Mouse (Mus musculus) heart, postnatal 4 days (tissue): Measurements from ENCODE around the gene Nos2. TPM values are rescaled to one million over a fixed set of nuclear protein-coding genes. Genes with fewer than 3 reads are reported as not detected.
A peak's percentile ranks its signal among the peaks of the same experiment; 100 is the strongest.
"Not testable (repeated sequence)": the region's sequence is repeated elsewhere in the genome, so short reads cannot be mapped to it uniquely, and the experiment has no call there.

Experiments
- DNase-seq: peaks from one replicate; pipeline ENCODE4 v3.0.0; 2021
- total RNA-seq, 2 experiments: library from RNA; stranded (reverse); gene quantifications; 2 replicates each; pipeline ENCODE4 v1.2.3; 2021

Gene Nos2
- total RNA-seq, 2 experiments from 2014 or later: 5.6 to 6.5 TPM

DNA sequence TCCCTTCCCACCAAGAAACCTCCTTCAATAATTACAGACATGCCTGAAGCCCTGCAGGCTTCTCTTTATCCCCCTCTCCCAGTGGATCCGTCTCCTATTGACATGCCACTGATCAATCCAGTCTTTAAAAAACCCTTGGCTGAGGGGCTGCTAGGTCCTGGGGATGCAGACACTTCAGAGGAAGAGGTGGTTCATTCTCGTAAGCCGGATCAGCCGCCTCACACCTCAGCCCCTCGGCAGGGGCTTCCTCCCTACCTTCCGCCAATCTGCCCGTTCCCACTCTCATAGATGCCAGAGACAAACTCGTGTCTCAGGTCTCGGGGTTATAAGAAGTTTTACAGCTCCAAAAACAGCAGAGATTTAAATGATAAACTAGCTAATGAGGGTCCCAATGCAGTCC lies 69.5 kb downstream of the Nos2 start:
- DNase-seq: no peak

GRCm38 (mm10) chr11:78990875-78991543 lies 70.4 kb downstream of the Nos2 start:
- not testable (repeated sequence) for DNase-seq

DNA sequence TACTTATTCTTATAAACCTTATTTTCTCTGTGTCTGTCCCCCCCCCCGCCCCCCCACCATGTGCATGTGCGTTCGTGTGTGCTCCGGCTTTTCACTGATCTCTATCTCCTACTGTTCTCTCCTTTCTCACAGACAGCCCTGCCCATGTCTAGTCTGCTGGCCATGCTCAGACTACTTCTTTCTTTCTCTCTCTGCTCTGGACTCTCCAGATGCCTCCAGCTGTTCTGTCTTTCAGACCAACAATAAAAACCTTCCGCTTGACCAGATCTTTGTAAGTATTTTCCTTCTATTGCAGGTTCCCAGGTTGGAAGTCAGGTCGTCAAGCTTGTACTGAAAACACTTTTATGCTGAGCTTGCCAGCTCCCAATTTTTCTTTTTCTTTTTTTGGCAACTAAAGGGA lies 78.5 kb downstream of the Nos2 start:
- no peak for DNase-seq

GRCm38 (mm10) chr11:79001871-79002270 lies 81.3 kb downstream of the Nos2 start:
- DNase-seq: no peak

- DNase-seq: peak; percentile 31
Observed at GRCm38 (mm10) chr11:79002551-79002951, 82.0 kb downstream of the Nos2 start.

DNA sequence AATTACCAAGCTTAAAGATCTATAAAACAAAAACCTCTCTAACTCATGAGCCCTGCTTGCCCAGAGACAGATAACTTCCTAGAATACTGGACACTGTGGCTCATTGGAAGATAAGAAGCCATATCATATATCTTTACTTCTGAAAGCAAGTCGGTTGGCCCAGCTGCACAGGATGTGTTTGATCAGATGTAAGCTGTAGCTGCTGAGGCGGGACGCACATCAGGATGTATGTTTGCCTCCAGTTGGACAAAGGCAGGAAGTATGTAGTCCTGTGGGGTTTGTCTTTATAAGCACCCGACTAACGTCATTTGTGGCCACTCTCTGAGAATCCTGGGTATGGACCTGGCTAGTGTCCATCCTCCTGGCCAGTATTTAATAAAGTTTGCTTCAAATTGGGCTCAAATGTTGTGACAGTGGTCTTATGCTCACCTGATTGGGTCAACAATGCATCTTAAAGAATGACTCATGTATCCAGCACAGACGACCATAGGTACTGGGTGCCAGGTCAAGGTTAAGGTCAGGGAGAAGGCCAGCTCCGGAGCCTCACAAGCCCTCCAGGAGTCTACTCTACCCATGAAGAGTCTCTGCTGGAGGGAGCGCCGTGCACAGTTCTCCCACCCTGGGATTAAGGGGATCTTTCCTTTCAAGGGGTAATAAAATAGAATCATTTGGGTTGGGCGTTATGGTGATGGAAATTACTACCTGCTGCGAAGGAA lies 82.6 kb downstream of the Nos2 start:
- DNase-seq: peak; percentile 50

GRCm38 (mm10) chr11:79003769-79004638 lies 83.4 kb downstream of the Nos2 start:
- DNase-seq: no peak

DNA sequence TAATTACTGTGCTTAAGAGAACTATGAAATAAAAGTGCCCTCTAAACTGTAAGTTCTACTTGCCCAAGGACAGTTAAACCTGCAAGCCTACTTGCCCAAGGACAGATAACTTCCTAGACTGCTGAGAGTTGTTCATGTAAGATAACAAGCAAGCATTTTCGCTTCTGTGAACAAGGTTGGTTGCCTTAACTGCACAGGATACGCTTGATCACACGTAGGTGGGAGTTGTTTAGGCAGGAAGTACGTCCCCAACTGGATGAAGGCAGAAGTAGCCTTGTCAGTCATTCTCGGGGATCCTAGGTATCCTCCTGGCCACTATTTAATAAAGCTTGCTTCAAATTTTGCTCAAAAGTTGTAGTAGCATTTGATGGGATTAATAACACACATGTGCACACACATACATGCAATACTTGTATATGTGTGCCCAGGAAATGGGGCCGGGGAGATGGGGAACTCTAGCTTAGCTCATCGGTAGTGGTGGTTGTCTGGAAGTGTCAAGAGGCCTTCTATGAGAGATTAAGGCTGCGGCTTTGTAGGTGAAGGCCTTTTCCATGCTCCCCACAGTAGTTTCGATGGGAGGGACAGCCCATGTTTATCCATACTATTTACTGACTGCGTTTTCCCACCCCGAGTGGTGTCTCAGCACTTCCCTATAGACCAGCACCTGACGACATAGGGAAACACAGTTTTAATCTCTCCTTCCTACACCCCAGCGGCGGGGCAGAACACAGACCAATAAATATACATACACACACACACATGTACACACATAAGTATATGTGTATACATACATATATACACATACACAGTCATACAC lies 85.2 kb downstream of the Nos2 start:
- no peak for DNase-seq

- no peak for DNase-seq
Observed at GRCm38 (mm10) chr11:79006417-79006816, 85.8 kb downstream of the Nos2 start.

GRCm38 (mm10) chr11:79007356-79007755 lies 86.8 kb downstream of the Nos2 start:
- DNase-seq: not testable (repeated sequence)

DNA sequence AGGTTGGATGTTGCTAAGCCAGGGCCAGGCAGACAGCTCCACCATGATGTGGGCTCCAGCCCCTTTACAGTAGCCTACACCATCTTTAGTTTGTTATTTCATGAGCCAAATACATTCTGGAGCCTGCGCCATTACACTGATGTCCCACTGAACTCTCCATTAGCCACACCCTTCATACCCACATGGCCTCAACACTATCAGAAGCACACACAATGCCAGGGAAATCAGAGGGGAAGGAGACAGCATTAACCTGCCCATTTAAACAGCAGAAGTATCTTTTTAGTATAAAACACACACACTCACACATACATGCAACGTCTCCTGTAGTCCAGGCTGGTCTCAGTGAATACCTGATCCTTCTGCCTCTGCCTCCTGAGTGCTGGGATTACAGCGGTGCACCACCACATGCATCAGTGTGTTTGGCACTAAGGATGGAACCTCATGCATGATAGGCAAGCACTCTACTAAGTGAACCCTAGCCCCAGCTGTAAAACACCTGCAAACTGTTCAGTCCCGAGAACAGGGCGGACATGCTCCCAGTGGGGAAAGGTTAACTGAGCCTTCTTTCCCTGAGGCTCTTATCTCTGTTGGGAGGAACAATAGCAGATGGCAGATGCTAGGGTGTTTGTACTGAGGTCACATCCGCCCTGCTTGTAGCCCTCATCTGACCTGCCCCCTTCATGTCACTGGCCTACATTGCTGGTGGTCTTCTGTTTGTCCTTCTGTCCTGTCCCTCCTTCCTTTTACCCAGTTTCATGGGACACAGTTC lies 87.6 kb downstream of the Nos2 start:
- DNase-seq: no peak

DNA sequence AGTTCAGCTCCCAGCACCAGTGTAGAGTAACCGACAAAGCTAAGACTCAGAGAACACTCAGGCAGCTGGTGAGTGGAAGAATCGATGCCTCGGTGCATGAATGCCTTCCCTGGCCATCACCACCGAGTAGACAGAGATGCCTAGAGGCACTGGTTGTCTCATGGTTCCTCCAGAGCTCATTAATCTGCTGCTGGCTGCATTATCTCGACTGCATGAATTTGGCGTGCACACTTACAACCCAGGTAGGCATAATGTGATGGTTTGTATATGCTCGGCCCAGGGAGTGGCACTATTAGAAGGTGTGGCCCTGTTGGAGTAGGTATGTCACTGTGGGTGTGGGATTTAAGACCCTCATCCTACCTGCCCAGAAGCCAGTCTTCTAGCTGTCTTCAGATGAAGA lies 88.3 kb downstream of the Nos2 start:
- DNase-seq: no peak

Other genes with a start within 250 kb of the Nos2 start
- gene Nlk, start 223.4 kb upstream of the Nos2 start, total RNA-seq: 10 to 100 TPM; 20.6 to 20.8 TPM
- 10 to 100 TPM; 22.2 to 22.3 TPM for gene Ccnq, start 169.1 kb upstream of the Nos2 start, total RNA-seq
- 10 to 100 TPM; 33.0 to 34.3 TPM for gene Lyrm9, start 94.2 kb upstream of the Nos2 start, total RNA-seq
- gene Lgals9, start 64.2 kb downstream of the Nos2 start, total RNA-seq: 10 to 100 TPM; 51.8 to 56.0 TPM
- 10 to 100 TPM; 14.6 to 15.8 TPM for gene Ksr1, start 225.6 kb downstream of the Nos2 start, total RNA-seq